Mouse (Mus musculus) lung, adult 18-20 months (tissue): ENCODE results near the gene Sdk1.

ENCODE experiments used
- DNase-seq, 2 experiments: peaks; one replicate each; pipeline ENCODE4 v3.0.0; 2022; ENCODE audit warnings: mixed read lengths in 2 of 2

Gene Sdk1

GRCm38 (mm10) chr5:141646621-141647020, 405.3 kb downstream of the Sdk1 start:
- no peak for DNase-seq

- DNase-seq: no peak
These were observed 408.6 kb downstream of the Sdk1 start for GRCm38 (mm10) chr5:141649831-141650375.

DNA sequence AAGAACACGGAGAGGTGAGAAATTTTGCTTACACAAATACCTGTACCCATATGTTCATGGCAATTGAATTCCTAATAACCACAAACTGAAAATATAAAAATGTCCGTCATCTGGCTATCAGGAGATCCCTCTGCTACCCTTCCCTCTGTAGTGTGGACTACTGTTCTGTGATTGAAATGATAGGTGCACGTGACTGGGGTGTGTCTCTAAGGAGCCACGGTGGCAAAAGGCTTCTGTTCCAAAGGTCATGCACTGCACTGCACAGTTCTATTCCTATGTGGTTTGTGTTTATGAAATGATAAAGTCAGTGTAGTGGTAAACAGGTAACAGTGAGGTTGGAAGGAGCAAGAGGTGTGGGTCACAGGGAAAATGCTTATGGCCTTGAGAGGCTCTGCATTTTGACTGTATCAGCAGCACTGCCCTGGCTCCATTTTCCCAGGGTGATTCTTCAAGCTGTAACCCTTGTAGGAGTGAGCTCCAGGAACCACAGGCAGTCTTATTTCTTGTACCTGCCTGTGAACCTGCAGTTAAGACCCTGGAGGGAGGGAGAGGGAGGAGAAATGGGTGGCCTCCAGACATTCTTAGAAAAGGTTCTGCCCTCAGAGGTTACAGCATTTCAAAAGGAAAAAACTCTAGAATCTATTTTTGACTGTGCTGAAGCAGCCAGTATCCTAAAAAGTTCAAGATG, 410.5 kb downstream of the Sdk1 start:
- DNase-seq: no peak

DNA sequence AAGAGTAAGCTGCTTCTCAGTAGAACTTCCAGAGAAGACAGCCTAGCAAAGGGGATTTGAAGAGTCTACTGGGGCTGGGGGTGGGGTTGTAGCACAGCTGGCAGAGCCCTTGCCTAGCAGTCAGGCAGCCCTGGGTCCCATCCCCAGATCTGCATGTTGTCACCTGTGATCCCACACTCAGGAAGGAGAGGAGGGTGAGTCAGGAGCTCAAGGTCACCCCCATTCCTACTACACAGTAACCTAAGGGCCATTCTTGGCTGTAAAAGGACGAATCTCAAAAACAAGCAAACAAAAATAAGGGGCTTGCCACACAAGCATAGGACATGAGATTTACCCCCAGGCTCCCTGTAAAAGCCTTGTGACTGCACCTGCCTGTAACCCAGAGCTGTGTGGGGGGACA, 435.1 kb downstream of the Sdk1 start:
- DNase-seq: no peak

DNA sequence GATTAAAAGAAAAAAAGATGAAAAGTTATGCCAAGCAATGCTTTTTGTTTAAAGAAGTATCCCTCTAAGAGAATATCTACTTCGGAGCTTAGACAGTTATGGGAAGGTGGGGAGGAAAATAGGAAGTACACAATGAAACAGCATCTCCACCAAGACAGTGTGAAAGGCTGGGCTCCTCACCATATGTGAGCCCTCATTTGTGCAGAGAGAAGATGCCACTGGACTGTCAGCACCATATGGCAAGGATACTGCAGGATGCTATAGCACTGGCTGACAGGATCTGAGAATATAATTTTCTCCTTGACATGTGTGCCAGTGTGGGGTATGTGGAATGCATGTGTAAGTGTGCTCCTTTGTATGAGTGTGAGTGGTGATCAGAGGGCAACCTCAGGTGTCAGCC, 435.7 kb downstream of the Sdk1 start:
- no peak for DNase-seq

- no peak for DNase-seq
These were observed 436.6 kb downstream of the Sdk1 start for GRCm38 (mm10) chr5:141677841-141678240.

GRCm38 (mm10) chr5:141686876-141687420, 445.7 kb downstream of the Sdk1 start:
- no peak for DNase-seq

- DNase-seq: no peak
These were observed 448.3 kb downstream of the Sdk1 start for GRCm38 (mm10) chr5:141689442-141690105.

GRCm38 (mm10) chr5:141691482-141691975, 450.2 kb downstream of the Sdk1 start:
- peak; percentile 29 to 37 for DNase-seq

- DNase-seq: no peak
These were observed 452.4 kb downstream of the Sdk1 start for GRCm38 (mm10) chr5:141693716-141694115.

GRCm38 (mm10) chr5:141694901-141695300, 453.6 kb downstream of the Sdk1 start:
- DNase-seq: no peak

GRCm38 (mm10) chr5:141698406-141698805, 457.1 kb downstream of the Sdk1 start:
- no peak for DNase-seq

- no peak for DNase-seq
These were observed 479.5 kb downstream of the Sdk1 start for GRCm38 (mm10) chr5:141720751-141721150.

DNA sequence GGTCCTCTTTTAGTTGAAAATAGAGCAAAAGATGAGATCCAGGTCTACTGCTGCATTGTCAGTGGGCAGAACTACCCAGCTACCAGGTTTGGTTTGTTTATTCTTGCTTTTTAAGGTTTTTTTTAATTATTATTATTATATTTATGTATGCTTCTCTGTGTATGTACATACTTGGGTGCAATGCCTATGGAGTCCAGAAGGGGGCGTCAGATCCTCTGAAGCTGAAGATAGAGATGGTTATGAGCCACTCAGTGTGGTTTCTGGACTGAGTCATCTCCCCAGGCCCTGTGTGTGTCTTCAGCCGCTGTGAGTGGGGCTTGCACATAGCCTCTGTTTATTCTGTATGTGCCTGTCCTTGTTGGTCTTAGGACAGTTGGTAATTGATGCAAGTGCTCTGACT, 486.7 kb downstream of the Sdk1 start:
- no peak for DNase-seq

- no peak for DNase-seq
These were observed 488.7 kb downstream of the Sdk1 start for GRCm38 (mm10) chr5:141730006-141730405.

- no peak for DNase-seq
These were observed 497.4 kb downstream of the Sdk1 start for GRCm38 (mm10) chr5:141738725-141739124.

DNA sequence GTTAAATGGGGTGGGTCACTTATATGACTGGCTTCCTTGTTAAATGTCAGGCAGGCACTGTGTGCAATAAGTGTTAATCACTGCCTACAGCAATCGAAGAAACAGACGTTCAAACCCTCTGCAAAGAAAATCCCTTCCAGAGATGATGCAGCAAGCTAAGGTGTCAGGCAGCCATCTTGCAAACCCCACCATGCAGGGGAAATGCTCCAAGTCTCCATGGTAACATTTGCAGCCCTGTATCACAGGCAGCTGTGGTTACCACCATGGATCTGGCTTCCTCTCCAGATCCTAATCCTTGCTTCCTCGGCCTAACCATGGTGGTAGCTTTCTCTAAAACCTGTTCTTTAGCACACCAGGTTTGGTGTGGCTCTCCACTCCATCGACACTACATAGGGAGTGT, 507.5 kb downstream of the Sdk1 start:
- DNase-seq: no peak

DNA sequence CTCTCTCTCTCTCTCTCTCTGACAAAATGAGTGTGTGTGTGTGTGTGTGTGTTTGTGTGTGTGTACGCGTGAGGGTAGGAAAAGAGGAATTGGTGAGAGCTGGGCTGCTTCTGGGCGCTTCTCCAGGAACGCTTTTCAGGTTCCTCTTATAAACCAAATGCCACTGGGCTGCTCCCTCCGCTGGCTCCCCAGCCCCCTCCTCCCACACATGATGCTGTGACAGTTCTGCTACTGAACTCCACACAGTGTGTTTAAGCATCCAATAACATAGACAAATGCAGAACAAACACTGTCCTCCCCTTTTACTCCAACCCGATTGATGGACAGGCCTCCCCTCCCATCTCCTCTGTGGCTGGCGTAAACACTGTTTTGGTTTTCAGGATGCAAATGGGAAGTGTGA, 513.0 kb downstream of the Sdk1 start:
- peak in 1 of 2 experiments; percentile 12 for DNase-seq

DNA sequence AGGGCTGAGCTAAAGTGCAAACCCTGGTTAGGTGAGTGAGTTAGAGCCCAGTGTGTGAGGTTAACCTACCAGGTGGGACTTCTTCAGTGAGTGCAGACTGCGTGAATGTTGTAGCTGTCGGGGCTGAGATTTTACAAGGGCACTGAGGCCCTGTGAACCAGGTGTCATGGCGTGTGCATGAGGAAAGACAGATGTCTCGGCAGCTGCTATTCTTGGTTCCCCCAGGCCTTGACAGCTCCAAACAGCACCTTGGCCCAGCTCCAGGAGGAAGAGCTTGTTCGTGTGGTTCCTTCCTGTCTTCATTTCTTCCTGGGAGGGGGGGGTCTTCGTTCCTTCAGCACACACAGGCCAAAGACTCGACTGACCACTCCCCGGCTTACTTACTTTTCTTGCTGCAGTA, 517.6 kb downstream of the Sdk1 start:
- DNase-seq: no peak

DNA sequence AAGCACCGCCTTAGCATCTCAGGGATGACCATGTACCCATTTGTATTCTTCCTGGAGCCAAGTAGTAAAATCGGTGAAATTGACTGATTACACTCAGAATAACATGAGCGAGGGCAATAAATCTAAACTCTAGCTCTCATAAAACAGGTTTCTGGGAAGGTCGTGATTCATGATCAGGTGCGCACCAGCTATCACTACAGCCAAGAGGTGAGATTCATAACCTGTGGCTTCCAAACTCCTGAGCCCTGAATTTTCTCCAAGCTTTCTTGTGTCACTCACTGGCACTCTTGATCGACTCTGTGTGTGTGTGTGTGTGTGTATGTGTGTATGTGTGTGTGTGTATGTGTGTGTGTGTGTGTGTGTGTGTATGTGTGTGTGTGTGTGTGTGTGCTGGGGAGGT, 522.8 kb downstream of the Sdk1 start:
- no peak for DNase-seq

DNA sequence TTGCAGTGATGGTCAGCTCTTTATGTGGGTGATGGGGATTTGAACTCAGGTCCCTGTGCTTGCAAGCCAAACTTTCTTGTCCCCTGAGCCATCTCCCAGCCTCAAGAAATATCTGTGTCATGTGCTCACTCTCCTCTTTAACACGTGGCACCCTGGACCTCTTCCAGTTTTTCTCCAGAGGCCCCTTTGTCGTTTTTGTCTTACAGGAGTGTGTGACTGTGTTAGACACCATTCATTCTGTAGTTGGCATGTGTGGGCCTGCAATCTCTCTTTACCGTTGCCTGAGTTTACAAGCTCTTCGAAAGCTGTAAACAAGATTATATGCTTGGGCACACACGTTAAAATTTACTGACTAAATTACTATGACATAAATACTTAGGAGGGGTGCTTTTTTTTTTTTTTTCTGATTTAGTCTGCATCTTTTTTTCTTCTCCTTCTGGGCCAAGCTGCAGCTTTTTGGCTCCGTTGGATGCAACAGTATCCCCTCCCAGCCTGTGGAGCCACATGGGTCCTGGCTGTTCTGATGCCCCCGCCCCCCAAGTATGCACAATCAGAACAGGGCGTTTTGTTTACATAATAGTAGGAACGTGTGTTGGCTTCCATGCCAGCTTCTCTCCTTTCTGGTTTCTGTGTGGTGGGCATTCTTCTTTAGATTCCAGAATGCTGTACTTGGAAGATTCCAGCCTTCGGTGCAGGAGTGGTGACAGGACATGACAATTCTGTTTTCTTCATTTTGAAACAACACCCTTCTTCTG, 527.6 kb downstream of the Sdk1 start:
- DNase-seq: no peak

DNA sequence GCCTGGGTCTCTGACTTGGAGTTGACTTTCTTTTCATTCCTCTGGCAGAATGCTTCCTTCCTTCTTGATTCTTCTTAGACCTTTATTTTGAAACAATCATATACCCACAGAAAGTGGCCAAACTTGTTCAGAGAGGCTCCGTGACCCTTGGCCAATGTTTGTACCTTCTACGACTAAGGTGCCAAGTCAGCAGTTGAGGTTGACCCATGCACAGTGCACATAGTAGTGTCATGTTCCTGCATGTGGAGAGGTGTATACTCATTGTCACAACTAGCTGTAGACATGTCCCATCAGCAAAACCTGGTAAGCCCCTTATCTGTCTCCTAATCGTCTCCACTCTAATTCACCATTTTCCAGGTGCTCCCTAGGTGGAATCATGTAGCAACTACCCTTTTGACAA, 530.2 kb downstream of the Sdk1 start:
- DNase-seq: no peak

DNA sequence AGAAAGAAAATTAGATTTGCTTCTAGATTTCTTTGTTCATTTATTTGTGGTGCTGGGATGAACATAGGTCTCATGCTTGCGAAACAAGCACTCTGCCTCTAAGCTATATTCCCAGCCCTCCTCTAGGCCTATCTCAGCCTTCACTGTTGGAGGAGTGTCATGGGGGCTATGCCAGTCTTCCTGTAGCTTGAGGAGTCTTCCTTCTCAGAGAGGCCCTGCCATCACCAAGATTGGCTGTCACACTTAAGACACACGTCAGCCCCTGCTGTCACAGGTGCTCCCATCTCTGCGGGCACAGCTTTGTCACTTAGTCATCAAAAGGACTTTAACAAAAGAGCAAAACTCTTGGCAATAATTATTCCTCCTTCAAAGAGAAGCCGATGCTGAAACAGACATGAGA, 536.9 kb downstream of the Sdk1 start:
- no peak for DNase-seq
